Mouse (Mus musculus) MEL (cell line): ENCODE measurements around the gene Fancc. TPM values are rescaled to one million over a fixed set of nuclear protein-coding genes. Genes with fewer than 3 reads are reported as not detected.

Experiments
- DNase-seq: peaks from one replicate; pipeline ENCODE4 v3.0.0; 2011; ENCODE audit warnings: low read depth, low spot score
- H3K27ac ChIP-seq: 2 replicates; pipeline ENCODE4 v1.5.1; 2012; ENCODE audit warnings: low read depth, mild to moderate bottlenecking, control low read depth, low read length, moderate library complexity; ENCODE audit not compliant: control insufficient read depth
- H3K27me3 ChIP-seq, 2 experiments: fragments of 150-350 bp in 1 of 2; sonication (generic) in 1 of 2; 2 replicates each; pipeline ENCODE4 v1.6.1; 2012; ENCODE audit warnings: low read length in 2 of 2, mild to moderate bottlenecking in 2 of 2, improper control_type of control experiment in 1 of 2, moderate library complexity in 1 of 2; ENCODE audit not compliant: insufficient read depth in 2 of 2, control insufficient read depth in 1 of 2
- H3K36me3 ChIP-seq, 2 experiments: 2 replicates each; pipeline ENCODE4 v1.6.1; 2012 to 2014; ENCODE audit warnings: low read length in 2 of 2, improper control_type of control experiment in 1 of 2, inconsistent platforms in 1 of 2, mild to moderate bottlenecking in 1 of 2; ENCODE audit not compliant: insufficient read depth in 2 of 2, control insufficient read depth in 1 of 2
- H3K4me1 ChIP-seq, 2 experiments: fragments of 150-350 bp in 1 of 2; sonication (generic) in 1 of 2; 2 replicates each; pipeline ENCODE4 v1.6.1; 2012; ENCODE audit warnings: low read length in 2 of 2, improper control_type of control experiment in 1 of 2, mild to moderate bottlenecking in 1 of 2; ENCODE audit not compliant: insufficient read depth in 2 of 2, control insufficient read depth in 1 of 2
- H3K4me3 ChIP-seq, 2 experiments: fragments of 150-350 bp in 1 of 2; sonication (generic) in 1 of 2; 2 replicates each; pipeline ENCODE4 v1.5.1; 2012; ENCODE audit warnings: low read depth in 2 of 2, low read length in 2 of 2, mild to moderate bottlenecking in 2 of 2, moderate library complexity in 2 of 2, control low read depth in 1 of 2, improper control_type of control experiment in 1 of 2; ENCODE audit not compliant: control insufficient read depth in 1 of 2, insufficient read depth in 1 of 2
- H3K79me2 ChIP-seq: 2 replicates; pipeline ENCODE4 v1.6.1; 2012; ENCODE audit warnings: mild to moderate bottlenecking, low read length, moderate library complexity; ENCODE audit not compliant: control insufficient read depth, poor library complexity, insufficient read depth
- H3K9ac ChIP-seq: 2 replicates; pipeline ENCODE4 v1.6.1; 2012; ENCODE audit warnings: low read depth, mild to moderate bottlenecking, control low read depth, low read length, moderate library complexity; ENCODE audit not compliant: control insufficient read depth, poor library complexity, severe bottlenecking
- H3K9me3 ChIP-seq: fragments of 150-350 bp; sonication (generic); replicated peaks from 2 replicates; pipeline ENCODE4 v1.6.1; 2012; ENCODE audit warnings: mild to moderate bottlenecking, low read length, improper control_type of control experiment, moderate library complexity; ENCODE audit not compliant: insufficient read depth
- BHLHE40 ChIP-seq: IDR thresholded peaks from 2 replicates; pipeline ENCODE4 v1.6.1; 2012; ENCODE audit warnings: low read depth, mild to moderate bottlenecking, inconsistent platforms, low read length, improper control_type of control experiment, borderline replicate concordance
- E2F4 ChIP-seq: IDR thresholded peaks from 2 replicates; pipeline ENCODE4 v1.6.1; 2011; ENCODE audit warnings: low read depth, low read length, improper control_type of control experiment, borderline replicate concordance
- ETS1 ChIP-seq: IDR thresholded peaks from 2 replicates; pipeline ENCODE4 v1.6.1; 2012; ENCODE audit warnings: low read depth, mild to moderate bottlenecking, inconsistent platforms, low read length, improper control_type of control experiment, moderate library complexity
- GABPA ChIP-seq: IDR thresholded peaks from 2 replicates; pipeline ENCODE4 v1.6.1; 2012; ENCODE audit warnings: low read depth, mild to moderate bottlenecking, inconsistent platforms, low read length, improper control_type of control experiment, moderate library complexity
- HCFC1 ChIP-seq: IDR thresholded peaks from 2 replicates; pipeline ENCODE4 v1.6.1; 2012; ENCODE audit warnings: low read depth, mild to moderate bottlenecking, inconsistent platforms, low read length, improper control_type of control experiment, moderate library complexity
- JUND ChIP-seq: IDR thresholded peaks from 2 replicates; pipeline ENCODE4 v1.6.1; 2011; ENCODE audit warnings: low read depth, mild to moderate bottlenecking, improper control_type of control experiment, low read length
- MAFK ChIP-seq: IDR thresholded peaks from 2 replicates; pipeline ENCODE4 v1.6.1; 2011; ENCODE audit warnings: low read depth, mild to moderate bottlenecking, low read length, improper control_type of control experiment, borderline replicate concordance
- MAX ChIP-seq: IDR thresholded peaks from 2 replicates; pipeline ENCODE4 v1.6.1; 2011; ENCODE audit warnings: low read length, improper control_type of control experiment
- MAZ ChIP-seq: IDR thresholded peaks from 2 replicates; pipeline ENCODE4 v1.6.1; 2012; ENCODE audit warnings: low read depth, mild to moderate bottlenecking, inconsistent platforms, low read length, improper control_type of control experiment
- MEF2A ChIP-seq: IDR thresholded peaks from 2 replicates; pipeline ENCODE4 v1.6.1; 2014; ENCODE audit warnings: low read depth, mild to moderate bottlenecking, inconsistent platforms, low read length, improper control_type of control experiment; ENCODE audit not compliant: poor library complexity, insufficient replicate concordance, severe bottlenecking; ENCODE audit errors: extremely low read depth
- MYB ChIP-seq: IDR thresholded peaks from 2 replicates; pipeline ENCODE4 v1.6.1; 2011; ENCODE audit warnings: mild to moderate bottlenecking, low read depth, low read length, improper control_type of control experiment
- NELFE ChIP-seq: IDR thresholded peaks from 2 replicates; pipeline ENCODE4 v1.6.1; 2011; ENCODE audit warnings: low read depth, low read length, improper control_type of control experiment
- NRF1 ChIP-seq: IDR thresholded peaks from 2 replicates; pipeline ENCODE4 v1.6.1; 2014; ENCODE audit warnings: low read depth, mild to moderate bottlenecking, inconsistent platforms, low read length, improper control_type of control experiment, moderate library complexity; ENCODE audit not compliant: poor library complexity, insufficient read depth, severe bottlenecking
- POLR2A ChIP-seq, 2 experiments: IDR thresholded peaks; 2 replicates each; pipeline ENCODE4 v1.6.1; 2011 to 2012; ENCODE audit warnings: low read length in 2 of 2, mild to moderate bottlenecking in 2 of 2, control low read depth in 1 of 2, improper control_type of control experiment in 1 of 2, low read depth in 1 of 2, moderate library complexity in 1 of 2; ENCODE audit not compliant: control insufficient read depth in 1 of 2, insufficient read depth in 1 of 2, poor library complexity in 1 of 2
- POLR2AphosphoS2 ChIP-seq: IDR thresholded peaks from 2 replicates; pipeline ENCODE4 v1.6.1; 2011; ENCODE audit warnings: low read length, improper control_type of control experiment
- POLR2AphosphoS5 ChIP-seq: IDR thresholded peaks from 2 replicates; pipeline ENCODE4 v1.6.1; 2012; ENCODE audit warnings: low read depth, borderline replicate concordance, mild to moderate bottlenecking, inconsistent platforms, low read length, moderate library complexity, mixed read lengths
- RAD21 ChIP-seq: IDR thresholded peaks from 2 replicates; pipeline ENCODE4 v1.6.1; 2011; ENCODE audit warnings: mild to moderate bottlenecking, low read depth, low read length, improper control_type of control experiment
- RCOR1 ChIP-seq: IDR thresholded peaks from 2 replicates; pipeline ENCODE4 v1.6.1; 2012; ENCODE audit warnings: low read depth, mild to moderate bottlenecking, inconsistent platforms, low read length, improper control_type of control experiment
- TCF12 ChIP-seq: IDR thresholded peaks from 2 replicates; pipeline ENCODE4 v1.6.1; 2014; ENCODE audit warnings: low read depth, mild to moderate bottlenecking, inconsistent platforms, low read length, improper control_type of control experiment, moderate library complexity
- UBTF ChIP-seq: IDR thresholded peaks from 2 replicates; pipeline ENCODE4 v1.6.1; 2012; ENCODE audit warnings: low read depth, mild to moderate bottlenecking, inconsistent platforms, low read length, improper control_type of control experiment, moderate library complexity, borderline replicate concordance; ENCODE audit not compliant: insufficient read depth
- USF1 ChIP-seq: IDR thresholded peaks from 2 replicates; pipeline ENCODE4 v1.6.1; 2014; ENCODE audit warnings: low read depth, mild to moderate bottlenecking, inconsistent platforms, low read length, improper control_type of control experiment, moderate library complexity
- ZNF384 ChIP-seq: IDR thresholded peaks from 2 replicates; pipeline ENCODE4 v1.6.1; 2012; ENCODE audit warnings: low read depth, mild to moderate bottlenecking, inconsistent platforms, low read length, improper control_type of control experiment
- polyA plus RNA-seq, 2 experiments: library from polyadenylated mRNA; stranded (reverse) in 1 of 2; unstranded in 1 of 2; fragments of >175 nt in 1 of 2; fragments of >200 nt in 1 of 2; gene quantifications; 2 replicates each; pipeline versions ENCODE4 v1.2.1 to v1.2.4; 2012; ENCODE audit warnings: low replicate concordance in 2 of 2, low read depth in 1 of 2; ENCODE audit not compliant: insufficient read length in 2 of 2, insufficient read depth in 1 of 2, missing spikeins in 1 of 2
- total RNA-seq: library from RNA; depleted of rRNA; stranded (reverse); fragments of 300-350 nt; gene quantifications from 2 replicates; pipeline ENCODE4 v1.2.3, GENCODE M21; 2012

Fancc gene
- total and polyA plus RNA-seq, 3 experiments: 4.0 to 5.5 TPM; not detected in 1

DNA sequence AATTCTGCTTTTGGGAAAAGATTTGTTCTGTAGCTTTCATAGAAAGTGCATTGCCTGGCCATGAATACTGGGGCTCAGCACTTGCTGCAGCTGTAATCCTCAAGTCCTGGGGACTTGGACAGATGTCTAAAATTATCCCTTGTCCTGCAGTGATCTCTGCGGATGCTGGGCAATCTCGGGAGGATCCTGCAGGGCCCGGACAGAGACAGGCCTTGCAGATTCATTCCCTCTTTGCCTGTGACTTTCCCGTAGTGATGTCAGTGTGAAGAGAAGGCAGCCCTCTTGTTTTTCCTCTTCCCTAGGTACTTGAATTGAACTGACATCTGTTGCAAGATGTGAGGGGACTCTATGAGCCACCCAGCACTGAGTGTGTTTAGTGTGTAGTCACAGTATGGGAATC lies 236.9 kb downstream of the Fancc start:
- H3K4me3 ChIP-seq: no peak overlapping the region
- 0 out of 4 replicates have a peak, but pooled peaks cover 0 to 3% of the 10 kb centered on the region in 2 experiments for H3K4me1 ChIP-seq
- no peak overlapping the region for H3K27ac ChIP-seq
- H3K27me3 ChIP-seq: no peaks in the 10 kb centered on the region
- H3K9me3 ChIP-seq: no peaks in the 10 kb centered on the region
- TF ChIP-seq POLR2AphosphoS5: no peak
- no peak for TF ChIP-seq POLR2AphosphoS2
- no peak for TF ChIP-seq MAZ
- DNase-seq: no peak
- H3K79me2 ChIP-seq: no peaks in the 10 kb centered on the region; the same call in 1 of the 2 replicates
- H3K9ac ChIP-seq: no peak overlapping the region
- peaks cover 0 to under 1% of the 10 kb centered on the region in 2 experiments; a peak in 1 of 4 replicates for H3K36me3 ChIP-seq

DNA sequence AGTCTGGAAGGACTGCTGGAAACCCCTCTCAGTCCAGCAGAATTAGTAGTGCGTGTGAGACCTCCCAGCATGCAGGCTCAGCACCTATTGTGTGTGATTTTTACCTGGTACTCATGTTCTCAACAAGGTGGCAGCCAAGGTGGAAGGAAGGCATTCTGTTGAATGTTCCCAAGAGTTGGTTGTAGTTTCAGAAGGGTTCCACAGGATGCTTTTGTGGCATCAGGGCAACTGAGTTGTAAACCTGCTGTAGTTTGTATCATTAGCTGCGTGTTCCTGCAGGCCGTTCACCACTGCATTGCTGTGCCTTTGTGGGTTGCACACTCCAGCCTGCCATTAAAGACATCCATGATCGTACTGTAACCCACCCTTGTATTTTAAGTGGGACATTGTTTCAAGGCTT lies 238.4 kb downstream of the Fancc start:
- Histone ChIP-seq H3K9ac (no peak overlapping the region), H3K9me3 (no peaks in the 10 kb centered on the region), H3K4me3 (no peak overlapping the region)
- no peak for TF ChIP-seq GABPA
- TF ChIP-seq RAD21: no peak
- no peak for TF ChIP-seq E2F4
- TF ChIP-seq MAFK: no peak
- TF ChIP-seq TCF12: no peak
- TF ChIP-seq BHLHE40: no peak
- TF ChIP-seq MYB: no peak
- TF ChIP-seq, all 39 proteins: peak for 0
- DNase-seq: no peak
- H3K27me3 ChIP-seq: no peaks in the 10 kb centered on the region
- no peaks in the 10 kb centered on the region; the same call in 1 of the 2 replicates for H3K79me2 ChIP-seq
- peaks cover 0 to 8% of the 10 kb centered on the region in 2 experiments; a peak in 2 of 4 replicates for H3K36me3 ChIP-seq
- 0 out of 4 replicates have a peak, but pooled peaks cover under 1 to 6% of the 10 kb centered on the region in 2 experiments for H3K4me1 ChIP-seq
- no peak overlapping the region for H3K27ac ChIP-seq

DNA sequence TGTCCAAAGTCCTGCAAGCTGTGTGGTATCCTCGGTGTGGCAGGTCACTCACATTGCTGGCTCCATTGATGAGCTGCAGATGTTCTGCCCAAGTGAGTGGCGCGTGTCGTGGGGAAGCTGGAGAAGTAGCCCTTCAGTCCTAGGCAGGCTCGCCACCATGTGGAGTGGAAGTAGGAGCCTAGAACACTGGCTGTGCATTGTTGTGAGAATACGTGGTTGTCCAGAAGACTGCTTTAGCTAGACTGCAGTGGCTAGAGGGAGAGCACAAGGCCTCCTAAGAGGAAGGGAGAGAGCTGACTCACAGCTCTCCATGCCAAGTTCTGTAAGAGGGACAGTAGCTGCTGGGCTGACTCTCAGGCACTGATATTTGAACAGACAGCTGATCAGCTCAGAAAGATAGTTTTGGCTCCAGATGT lies 238.9 kb downstream of the Fancc start:
- Histone ChIP-seq H3K36me3 (peaks cover 0 to 12% of the 10 kb centered on the region in 2 experiments; a peak in 2 of 4 replicates), H3K4me3 (no peak overlapping the region)

More for the DNA sequence above, 238.9 kb downstream of the Fancc start:
- no peak for DNase-seq
- Histone ChIP-seq H3K4me1 (peaks cover 2 to 10% of the 10 kb centered on the region in 2 experiments; a peak in 3 of 4 replicates), H3K9ac (no peak overlapping the region)
- TF ChIP-seq USF1 (no peak), ZNF384 (no peak), RCOR1 (no peak), BHLHE40 (no peak), UBTF (no peak), ETS1 (no peak), RAD21 (no peak), E2F4 (no peak), HCFC1 (no peak), MEF2A (no peak), NELFE (no peak), JUND (no peak), NRF1 (no peak), POLR2A (IDR thresholded peaks at IDR 0.05; ENCODE audit: control insufficient read depth in 1 of 2, insufficient read depth in 1 of 2, low read depth in 1 of 2, low read length in 2 of 2, poor library complexity in 1 of 2) (no peak), MAX (no peak)
- TF ChIP-seq, all 39 proteins: peak for 0
- H3K79me2 ChIP-seq: peaks cover 2% of the 10 kb centered on the region; the same call in 1 of the 2 replicates
- no peak overlapping the region for H3K27ac ChIP-seq
- H3K27me3 ChIP-seq: no peaks in the 10 kb centered on the region
- H3K9me3 ChIP-seq: no peaks in the 10 kb centered on the region
